Mouse (Mus musculus) limb, embryonic 11.5 days (tissue): ENCODE measurements at regions not wholly inside any gene's neighbourhood (a gene's known extent, or its start where the extent isn't known, plus 50 kb on each side); places are given as distances from the start of the nearest gene placed in this dataset.

ENCODE experiments used
- ATAC-seq: fragments of 200-750 bp; cut with Nextera tagmentation; 2 replicates; pipeline ENCODE4 v1.8.0; 2017; ENCODE audit warnings: low read depth; ENCODE audit not compliant: insufficient number of reproducible peaks, low FRiP score, low TSS enrichment
- DNase-seq: peaks from one replicate; pipeline ENCODE4 v3.0.0-alpha.2; 2015; ENCODE audit warnings: low spot score
- H3K27ac ChIP-seq: fragments of 300-500 bp; sonication (generic); replicated peaks from 2 replicates; pipeline ENCODE4 v1.5.1; 2014; ENCODE audit warnings: low read depth, mild to moderate bottlenecking, low read length
- H3K27me3 ChIP-seq: fragments of 300-500 bp; sonication (generic); 2 replicates; pipeline ENCODE4 v1.6.1; 2014; ENCODE audit warnings: mild to moderate bottlenecking, low read length, mixed read lengths; ENCODE audit not compliant: control insufficient read depth, insufficient read depth
- H3K36me3 ChIP-seq: fragments of 300-500 bp; sonication (generic); 2 replicates; pipeline ENCODE4 v1.6.1; 2014; ENCODE audit warnings: mild to moderate bottlenecking, low read length, moderate library complexity, mixed read lengths; ENCODE audit not compliant: control insufficient read depth, insufficient read depth
- H3K4me1 ChIP-seq: fragments of 300-500 bp; sonication (generic); 2 replicates; pipeline ENCODE4 v1.6.1; 2014; ENCODE audit warnings: low read length, mixed read lengths; ENCODE audit not compliant: control insufficient read depth, insufficient read depth
- H3K4me2 ChIP-seq: fragments of 300-500 bp; sonication (generic); 2 replicates; pipeline ENCODE4 v1.6.1; 2014; ENCODE audit warnings: low read depth, mild to moderate bottlenecking, moderate library complexity; ENCODE audit not compliant: severe bottlenecking
- H3K4me3 ChIP-seq: fragments of 300-500 bp; sonication (generic); 2 replicates; pipeline ENCODE4 v1.5.1; 2014; ENCODE audit warnings: low read depth, low read length
- H3K9ac ChIP-seq: fragments of 300-500 bp; sonication (generic); 2 replicates; pipeline ENCODE4 v1.6.1; 2014; ENCODE audit warnings: mild to moderate bottlenecking, low read length
- H3K9me3 ChIP-seq: fragments of 300-500 bp; sonication (generic); 2 replicates; pipeline ENCODE4 v1.6.1; 2016; ENCODE audit warnings: low read length; ENCODE audit not compliant: control insufficient read depth
- WGBS: fragments of 180-500 bp; shearing (Covaris S2); extraction: QIAGEN DNeasy Blood & Tissue Kit; methylation state at CpG from one replicate; pipeline ENCODE4 v1.1.7; 2014; 5-methylcytosine and 5-hydroxymethylcytosine counted together

- WGBS: 80% methylated on average over 2 of the region's 2 CpGs
- DNase-seq (no peak), ATAC-seq (no peak)
- no peak overlapping the region for H3K27ac ChIP-seq
- 0 out of 2 replicates have a peak, but pooled peaks cover 9% of the 10 kb centered on the region for H3K4me1 ChIP-seq
- H3K9ac ChIP-seq: no peak overlapping the region
- no peaks in the 10 kb centered on the region for H3K27me3 ChIP-seq
- H3K9me3 ChIP-seq: no peaks in the 10 kb centered on the region
- no peak overlapping the region for H3K4me2 ChIP-seq
- no peaks in the 10 kb centered on the region for H3K36me3 ChIP-seq
- H3K4me3 ChIP-seq: no peak overlapping the region
Observed at GRCm38 (mm10) chr13:84062616-84063015, 159.5 kb upstream of the Tmem161b start.

GRCm38 (mm10) chr13:84063406-84063805, 158.7 kb upstream of the Tmem161b start:
- no peak overlapping the region for H3K4me2 ChIP-seq
- H3K4me1 ChIP-seq: 0 out of 2 replicates have a peak, but pooled peaks cover 9% of the 10 kb centered on the region
- H3K36me3 ChIP-seq: no peaks in the 10 kb centered on the region
- no peak overlapping the region for H3K9ac ChIP-seq
- no peak for DNase-seq
- no peak for ATAC-seq
- no peaks in the 10 kb centered on the region for H3K27me3 ChIP-seq
- H3K9me3 ChIP-seq: no peaks in the 10 kb centered on the region
- 39% methylated on average over 2 of the region's 2 CpGs for WGBS
- no peak overlapping the region for H3K4me3 ChIP-seq
- no peak overlapping the region for H3K27ac ChIP-seq

GRCm38 (mm10) chr13:84064291-84064940, 157.7 kb upstream of the Tmem161b start:
- no peak for DNase-seq
- H3K36me3 ChIP-seq: no peaks in the 10 kb centered on the region
- H3K4me2 ChIP-seq: no peak overlapping the region
- H3K27ac ChIP-seq: no peak overlapping the region
- no peaks in the 10 kb centered on the region for H3K9me3 ChIP-seq
- WGBS: 53% methylated on average over 5 of the region's 5 CpGs
- 0 out of 2 replicates have a peak, but pooled peaks cover 4% of the 10 kb centered on the region for H3K4me1 ChIP-seq
- no peak for ATAC-seq
- H3K4me3 ChIP-seq: no peak overlapping the region
- no peak overlapping the region for H3K9ac ChIP-seq
- no peaks in the 10 kb centered on the region for H3K27me3 ChIP-seq

- H3K9ac ChIP-seq: no peak overlapping the region
- no peaks in the 10 kb centered on the region for H3K36me3 ChIP-seq
- no peak overlapping the region for H3K4me3 ChIP-seq
- H3K27me3 ChIP-seq: no peaks in the 10 kb centered on the region
- 64% methylated on average over 8 of the region's 8 CpGs for WGBS
- ATAC-seq (no peak), DNase-seq (no peak)
- no peak overlapping the region for H3K4me2 ChIP-seq
- no peaks in the 10 kb centered on the region for H3K9me3 ChIP-seq
- H3K4me1 ChIP-seq: 0 out of 2 replicates have a peak, but pooled peaks cover 3% of the 10 kb centered on the region
- H3K27ac ChIP-seq: no peak overlapping the region
Observed at GRCm38 (mm10) chr13:84065256-84065898, 156.7 kb upstream of the Tmem161b start.

DNA sequence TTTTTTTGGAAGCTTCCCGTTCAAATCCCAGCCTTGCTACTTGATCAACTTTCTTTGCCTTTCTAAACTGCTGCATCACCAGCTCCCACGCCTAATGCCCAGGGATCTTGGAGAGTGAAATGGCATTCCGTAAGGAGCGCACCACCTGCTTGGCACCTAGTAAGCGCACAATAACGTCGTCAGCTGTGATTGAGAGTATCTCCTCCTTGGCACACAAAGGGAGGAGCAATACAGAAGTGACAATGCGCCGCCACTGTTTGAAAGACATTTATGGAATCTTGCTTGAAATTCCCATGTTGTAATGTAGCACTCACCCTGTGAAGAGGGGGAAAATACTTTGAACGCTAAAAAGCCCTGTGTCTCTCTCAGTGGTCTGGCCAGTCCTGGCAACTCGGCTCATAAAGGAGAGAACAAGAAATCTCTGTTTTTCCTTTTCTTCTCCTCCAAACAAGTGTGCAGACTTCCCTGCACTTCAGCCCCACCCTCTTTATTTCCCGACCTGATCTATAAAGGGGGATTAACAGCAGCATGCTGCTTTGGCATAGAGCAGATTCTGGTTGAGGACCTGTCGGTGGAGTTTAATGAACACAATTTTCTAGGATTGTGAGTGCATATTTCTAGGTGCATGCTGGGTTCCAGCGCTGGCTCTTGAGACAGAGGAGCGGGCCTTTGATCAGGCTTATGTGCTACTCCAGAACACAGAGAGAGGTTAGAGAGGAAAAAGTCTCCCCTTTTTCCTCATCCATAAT, 155.7 kb upstream of the Tmem161b start:
- DNase-seq (no peak), ATAC-seq (0 out of 2 replicates have a peak, but pooled peaks have one; percentile 35)
- no peaks in the 10 kb centered on the region for H3K27me3 ChIP-seq

GRCm38 (mm10) chr13:84066960-84067665, 155.0 kb upstream of the Tmem161b start:
- Histone ChIP-seq H3K4me3 (no peak overlapping the region), H3K27ac (no peak overlapping the region), H3K4me2 (no peak overlapping the region), H3K9me3 (no peaks in the 10 kb centered on the region), H3K27me3 (no peaks in the 10 kb centered on the region), H3K9ac (no peak overlapping the region), H3K36me3 (no peaks in the 10 kb centered on the region), H3K4me1 (0 out of 2 replicates have a peak, but pooled peaks cover 3% of the 10 kb centered on the region)
- 46% methylated on average over 4 of the region's 4 CpGs for WGBS
- DNase-seq: no peak
- no peak for ATAC-seq

More for the DNA sequence above, 155.7 kb upstream of the Tmem161b start:
- Histone ChIP-seq H3K27ac (no peak overlapping the region), H3K36me3 (no peaks in the 10 kb centered on the region), H3K4me2 (no peak overlapping the region), H3K4me1 (0 out of 2 replicates have a peak, but pooled peaks cover 3% of the 10 kb centered on the region), H3K9me3 (no peaks in the 10 kb centered on the region), H3K9ac (no peak overlapping the region), H3K4me3 (no peak overlapping the region)
- WGBS: 60% methylated on average over 15 of the region's 15 CpGs

GRCm38 (mm10) chr13:84068365-84068764, 153.7 kb upstream of the Tmem161b start:
- Histone ChIP-seq H3K9me3 (no peaks in the 10 kb centered on the region), H3K36me3 (no peaks in the 10 kb centered on the region), H3K27me3 (no peaks in the 10 kb centered on the region), H3K4me2 (no peak overlapping the region), H3K4me3 (no peak overlapping the region), H3K9ac (no peak overlapping the region), H3K27ac (no peak overlapping the region), H3K4me1 (0 out of 2 replicates have a peak, but pooled peaks cover 3% of the 10 kb centered on the region)
- DNase-seq (no peak), ATAC-seq (no peak)
- WGBS: 80% methylated on average over 1 of the region's 1 CpGs
